Mouse (Mus musculus): ENCODE measurements at regions not wholly inside any gene's neighbourhood (a gene's known extent, or its start where the extent isn't known, plus 50 kb on each side); places are given as distances from the start of the nearest gene placed in this dataset.

- TF ChIP-seq CTCF (IDR thresholded peaks at IDR 0.05; ENCODE audit: extremely low read depth, insufficient read depth, insufficient read length, insufficient replicate concordance): no peak
- TF ChIP-seq POLR2A (IDR thresholded peaks at IDR 0.05; ENCODE audit: low read depth, low read length): no peak
Measured at GRCm38 (mm10) chr2:51857226-51857625, 77.7 kb downstream of the Rbm43 start.
